Mouse (Mus musculus): ENCODE results near the gene P3h4.

DNA sequence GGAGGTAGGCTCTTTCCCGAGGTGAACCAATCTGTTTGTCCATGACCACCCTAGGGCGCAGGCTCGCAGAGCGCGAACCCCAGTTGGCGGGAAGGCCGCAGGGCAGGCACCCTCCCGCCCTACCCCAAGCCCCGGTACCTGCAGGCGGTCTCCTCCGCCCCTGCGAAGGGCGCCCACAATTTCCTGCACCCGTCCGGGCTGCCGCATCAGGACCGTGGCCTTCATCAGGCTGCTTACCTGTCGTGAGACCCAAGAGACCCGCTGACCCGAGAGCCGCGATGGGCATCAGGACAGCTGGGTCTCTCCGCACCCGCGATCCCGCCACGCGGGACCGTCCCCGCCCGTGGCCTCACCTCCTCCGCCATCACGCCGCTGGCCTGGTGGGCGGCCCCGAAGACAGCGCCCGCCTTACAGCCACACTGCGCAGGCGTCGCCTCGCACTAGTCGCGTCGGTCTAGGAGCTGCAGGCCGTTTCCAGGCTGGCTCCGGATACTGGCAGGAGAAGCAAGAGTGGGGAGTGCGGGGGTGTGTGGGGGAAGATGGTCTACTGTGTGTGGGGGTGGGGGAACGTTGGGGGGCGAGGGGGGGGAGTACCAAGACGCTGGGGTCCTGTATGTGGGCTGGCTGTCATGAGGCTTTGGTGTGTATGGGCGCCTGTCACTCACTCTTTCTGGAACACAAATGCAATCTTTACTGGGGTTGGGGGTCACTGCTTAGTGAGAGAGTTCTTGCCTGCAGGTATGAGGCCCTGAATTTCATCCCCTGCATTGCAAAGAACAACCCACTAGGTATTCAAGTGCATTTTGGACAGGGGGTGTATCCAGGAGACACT lies 26.3 kb upstream of the P3h4 start:
- no peak for TF ChIP-seq CTCF (IDR thresholded peaks at IDR 0.05; ENCODE audit: low read depth)
- no peak for TF ChIP-seq EP300 (IDR thresholded peaks at IDR 0.05; ENCODE audit: low read depth)

All from liver, embryonic 14.5 days (tissue).